Mouse (Mus musculus) layer of hippocampus, adult 11-12 months (tissue): ENCODE data around the gene Car7.
"Not testable (repeated sequence)": the region's sequence is repeated elsewhere in the genome, so short reads cannot be mapped to it uniquely, and the experiment has no call there.

Source experiments
- DNase-seq: peaks from one replicate; pipeline ENCODE4 v3.0.0; 2022; ENCODE audit warnings: low spot score

The Car7 gene

DNA sequence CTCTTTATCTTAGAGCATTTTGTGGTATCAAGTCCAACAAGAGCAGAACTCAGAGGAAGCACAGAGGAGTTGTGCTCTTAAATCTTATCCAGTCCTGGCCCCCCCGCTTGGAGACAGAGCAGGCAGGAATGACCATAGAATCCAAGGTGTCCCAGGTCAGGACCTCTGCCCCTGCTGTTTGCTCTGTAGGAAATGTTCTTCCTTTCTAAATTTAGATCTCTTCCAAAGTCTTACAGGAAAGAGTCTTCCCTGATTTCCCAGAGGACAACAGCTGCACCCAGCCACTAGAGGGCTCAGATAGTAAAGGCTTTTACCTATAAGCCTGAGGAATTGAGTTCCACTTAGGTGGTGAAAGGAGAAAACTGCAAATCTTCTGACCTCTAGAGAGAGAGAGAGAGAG is 35.1 kb downstream of the Car7 start:
- peak; percentile 30 for DNase-seq

DNA sequence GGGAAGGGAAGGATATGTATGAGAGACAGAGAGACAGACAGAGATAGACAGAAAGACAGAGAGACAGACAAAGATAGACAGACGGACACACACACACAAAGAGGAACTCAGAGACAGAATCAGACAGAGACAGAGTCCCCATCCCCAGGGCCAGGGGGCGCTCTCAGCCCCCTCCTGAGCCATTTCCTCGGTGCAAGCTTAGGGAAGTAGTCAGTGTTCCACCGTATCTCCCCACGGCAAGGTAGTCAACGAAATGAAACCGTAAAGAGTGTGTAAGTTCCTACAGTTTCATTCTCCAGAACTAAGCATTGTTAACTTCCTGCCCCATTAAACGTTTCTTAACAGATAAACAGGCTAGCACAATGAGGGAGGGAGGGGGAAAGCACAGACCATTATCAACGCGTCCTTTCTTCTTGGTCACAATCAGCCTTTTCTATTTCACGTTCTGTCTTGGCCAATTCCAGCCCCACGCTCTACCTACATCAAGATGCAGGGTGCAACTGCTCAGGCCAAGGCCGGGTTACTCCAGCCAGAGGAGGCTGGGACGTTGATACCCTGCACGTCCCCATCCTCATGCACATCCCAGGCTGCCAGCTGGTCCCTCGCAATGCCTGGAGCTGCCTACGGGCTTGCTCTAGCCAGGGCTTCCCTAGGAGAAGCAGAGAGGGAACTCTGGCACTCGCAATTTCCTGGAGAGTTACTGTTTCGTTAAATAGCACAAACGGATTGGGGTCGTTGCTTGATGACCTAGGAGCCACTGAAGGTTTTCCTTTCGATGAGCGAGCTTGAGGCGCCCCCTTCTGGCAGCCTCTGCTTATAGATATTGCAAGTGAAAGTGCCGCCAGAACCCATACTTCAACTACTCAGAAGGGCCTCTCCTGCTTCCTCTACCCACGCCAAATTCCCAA is 36.2 kb downstream of the Car7 start:
- peak; percentile 89 for DNase-seq

DNA sequence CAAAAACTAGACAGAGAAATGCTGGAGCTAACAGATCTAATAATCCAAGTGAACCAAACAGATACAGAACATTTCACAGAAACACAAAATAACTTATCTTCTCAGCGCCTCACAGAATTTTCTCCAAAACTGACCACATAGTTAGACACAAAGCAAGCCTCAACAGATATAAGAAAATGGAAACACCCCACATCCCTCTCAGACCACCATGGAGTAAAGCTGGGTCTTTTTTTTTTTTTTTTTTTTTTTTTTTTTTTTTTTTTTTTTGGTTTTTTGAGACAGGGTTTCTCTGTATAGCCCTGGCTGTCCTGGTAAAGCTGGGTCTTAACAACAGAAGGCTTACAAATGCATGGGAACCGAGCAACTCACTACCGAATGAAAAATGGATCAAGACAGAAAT is 42.3 kb downstream of the Car7 start:
- no peak for DNase-seq

DNA sequence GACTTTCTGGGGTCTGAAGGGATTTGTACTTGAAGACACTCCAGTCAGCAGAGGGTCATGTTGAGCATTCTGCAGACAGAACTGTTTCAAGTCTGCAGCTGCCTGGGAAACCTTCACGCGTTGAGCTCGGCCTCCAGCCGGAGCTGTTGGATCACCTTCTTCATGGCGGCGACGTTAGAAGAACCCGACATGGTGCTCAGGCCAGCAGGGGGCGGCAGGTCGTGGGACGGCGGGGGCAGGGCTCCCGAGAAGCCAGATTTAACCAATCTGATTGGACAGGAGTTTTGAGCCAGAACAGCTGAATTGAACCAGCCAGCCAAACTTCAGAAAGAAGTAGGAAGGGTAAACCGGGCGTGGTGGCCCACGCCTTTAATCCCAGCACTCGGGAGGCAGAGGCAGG is 43.1 kb downstream of the Car7 start:
- not testable (repeated sequence) for DNase-seq

DNA sequence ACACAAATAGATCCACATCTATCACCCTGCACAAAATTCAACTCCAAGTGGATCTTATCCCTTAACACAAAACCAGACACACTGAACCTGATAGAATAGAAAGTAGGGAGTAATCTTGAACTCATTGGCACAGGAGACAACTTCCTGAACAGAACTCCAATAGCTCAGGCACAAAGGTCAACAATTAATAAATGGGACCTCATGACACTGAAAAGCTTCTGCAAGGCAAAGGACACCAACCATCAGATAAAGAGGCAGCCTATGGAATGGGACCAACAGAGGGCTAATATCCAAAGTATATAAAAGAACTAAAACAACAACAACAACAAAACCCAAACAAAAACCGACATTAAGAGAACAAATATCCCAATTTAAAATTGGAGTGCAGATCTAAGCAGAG is 50.0 kb downstream of the Car7 start:
- DNase-seq, result no peak

DNA sequence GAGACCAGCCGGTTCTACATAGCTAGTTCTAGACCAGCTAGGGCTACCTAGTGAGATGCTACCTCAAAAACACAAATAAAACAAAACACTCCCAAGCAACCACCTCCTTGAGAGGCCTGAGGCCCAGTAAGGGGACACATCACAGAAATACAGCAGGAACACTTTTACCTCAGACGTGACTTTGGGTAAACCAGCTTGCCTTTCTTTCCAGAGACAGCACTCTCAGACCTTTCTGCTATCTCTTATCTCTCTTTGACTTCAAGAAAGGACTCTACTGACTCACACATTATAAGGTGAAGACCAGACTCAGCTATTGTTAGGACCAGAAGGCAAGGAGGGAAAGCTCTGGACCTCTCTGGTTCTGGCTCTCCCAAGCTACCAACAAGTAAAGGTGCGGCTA is 55.8 kb downstream of the Car7 start:
- no peak for DNase-seq

DNA sequence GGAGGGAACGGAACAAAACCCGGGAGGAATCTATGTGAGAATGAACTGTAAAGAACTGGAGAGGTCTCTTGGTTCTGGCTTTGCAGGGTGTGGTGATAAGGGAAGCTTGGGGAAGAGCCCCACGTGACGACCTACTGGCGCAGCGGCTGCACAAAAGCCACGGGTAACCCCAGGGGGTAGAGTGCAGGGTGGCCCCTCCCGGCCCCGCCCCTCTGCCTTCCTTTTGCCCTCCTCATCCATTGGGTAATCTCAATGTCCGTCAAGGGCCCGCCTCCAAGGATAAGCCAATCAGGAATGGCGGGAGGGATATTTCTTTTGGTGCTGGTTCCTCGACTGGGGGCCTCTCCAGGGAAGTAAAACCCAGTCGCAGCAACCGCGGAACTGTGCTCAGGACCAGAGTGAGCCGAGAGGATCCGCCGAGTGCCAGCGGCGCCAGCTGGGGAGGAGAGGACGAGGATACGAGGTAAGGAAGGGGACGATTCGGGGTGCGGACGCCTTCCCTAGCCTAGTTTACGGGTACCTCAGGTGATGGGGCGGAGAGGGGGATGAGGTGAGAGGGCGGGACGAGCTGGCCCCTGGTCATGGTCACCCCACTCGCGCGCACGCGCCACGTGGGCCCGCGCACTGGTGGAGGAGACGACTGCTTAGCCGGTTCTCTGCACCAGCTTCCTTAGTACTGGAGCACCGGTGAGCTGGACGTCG is 56.8 kb downstream of the Car7 start, which contains the start of gene Pdp2:
Gene Pdp2, plus strand, starts transcription at position 319 of the 702 bp plus-strand sequence.
- DNase-seq, result peak; percentile 95

DNA sequence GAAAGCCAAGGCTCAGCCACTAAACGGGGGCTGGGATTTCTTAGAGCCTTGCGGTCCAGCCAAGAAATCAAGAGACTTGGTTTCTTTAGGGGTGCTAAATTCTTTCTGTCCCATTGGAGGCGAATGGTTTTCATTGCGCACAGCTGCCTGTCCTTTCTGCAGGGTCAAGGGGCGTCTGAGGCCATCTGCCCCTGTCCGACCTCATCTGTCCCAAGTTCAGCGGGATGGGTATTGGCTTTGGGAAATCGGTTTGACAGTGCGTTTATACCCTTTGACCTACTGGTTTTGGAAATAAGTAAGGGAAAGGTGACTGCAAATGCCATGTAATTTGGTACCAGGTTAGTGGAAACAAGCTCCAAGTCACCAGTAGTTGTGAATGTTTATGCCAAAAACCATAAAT is 57.4 kb downstream of the Car7 start:
- DNase-seq, result no peak

DNA sequence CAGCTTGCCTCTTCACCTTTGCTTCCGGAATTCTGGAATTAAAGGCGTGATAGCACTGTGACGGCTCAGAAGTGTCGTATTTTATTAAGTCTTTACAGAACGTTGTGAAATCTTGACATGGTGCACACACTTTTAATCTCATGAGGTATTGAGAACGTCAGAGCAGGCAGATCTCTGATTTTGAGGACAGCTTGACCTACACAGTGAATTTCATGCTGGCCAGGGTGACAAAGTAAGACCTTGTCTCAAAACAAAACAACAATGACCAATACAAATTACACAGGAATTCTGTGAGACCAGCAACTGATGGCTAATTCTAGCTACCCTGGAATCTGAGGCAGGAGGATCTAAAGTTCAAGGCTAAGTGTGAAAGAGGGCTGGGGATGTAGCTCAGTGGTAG is 58.1 kb downstream of the Car7 start:
- DNase-seq, result no peak

DNA sequence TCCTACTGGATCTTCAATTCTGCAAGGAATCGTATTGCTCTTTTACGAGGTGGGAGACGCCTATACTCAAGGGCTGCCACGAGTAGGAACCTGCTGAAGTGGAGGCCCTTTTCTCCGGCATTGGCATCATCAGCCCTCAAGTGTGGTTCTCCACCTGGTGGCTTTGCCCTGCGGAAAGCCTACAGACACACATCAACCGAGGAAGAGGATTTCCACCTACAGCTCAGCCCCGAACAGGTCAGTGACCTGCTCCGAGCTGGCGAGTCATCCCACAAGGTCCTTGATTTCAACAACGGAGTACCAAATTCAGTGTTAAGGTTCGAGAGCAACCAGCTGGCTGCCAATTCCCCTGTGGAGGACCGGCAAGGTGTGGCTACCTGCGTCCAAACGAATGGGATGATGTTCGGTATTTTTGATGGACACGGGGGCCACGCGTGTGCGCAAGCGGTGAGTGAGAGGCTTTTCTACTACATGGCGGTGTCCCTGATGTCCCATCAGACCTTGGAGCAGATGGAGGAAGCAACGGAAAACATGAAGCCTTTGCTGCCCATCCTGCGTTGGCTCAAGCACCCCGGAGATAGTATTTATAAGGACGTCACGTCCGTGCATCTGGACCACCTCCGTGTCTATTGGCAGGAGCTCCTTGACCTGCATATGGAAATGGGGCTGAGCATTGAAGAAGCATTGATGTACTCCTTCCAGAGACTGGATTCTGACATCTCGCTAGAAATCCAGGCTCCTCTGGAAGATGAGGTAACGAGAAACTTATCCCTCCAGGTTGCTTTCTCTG is 59.2 kb downstream of the Car7 start:
- no peak for DNase-seq

DNA sequence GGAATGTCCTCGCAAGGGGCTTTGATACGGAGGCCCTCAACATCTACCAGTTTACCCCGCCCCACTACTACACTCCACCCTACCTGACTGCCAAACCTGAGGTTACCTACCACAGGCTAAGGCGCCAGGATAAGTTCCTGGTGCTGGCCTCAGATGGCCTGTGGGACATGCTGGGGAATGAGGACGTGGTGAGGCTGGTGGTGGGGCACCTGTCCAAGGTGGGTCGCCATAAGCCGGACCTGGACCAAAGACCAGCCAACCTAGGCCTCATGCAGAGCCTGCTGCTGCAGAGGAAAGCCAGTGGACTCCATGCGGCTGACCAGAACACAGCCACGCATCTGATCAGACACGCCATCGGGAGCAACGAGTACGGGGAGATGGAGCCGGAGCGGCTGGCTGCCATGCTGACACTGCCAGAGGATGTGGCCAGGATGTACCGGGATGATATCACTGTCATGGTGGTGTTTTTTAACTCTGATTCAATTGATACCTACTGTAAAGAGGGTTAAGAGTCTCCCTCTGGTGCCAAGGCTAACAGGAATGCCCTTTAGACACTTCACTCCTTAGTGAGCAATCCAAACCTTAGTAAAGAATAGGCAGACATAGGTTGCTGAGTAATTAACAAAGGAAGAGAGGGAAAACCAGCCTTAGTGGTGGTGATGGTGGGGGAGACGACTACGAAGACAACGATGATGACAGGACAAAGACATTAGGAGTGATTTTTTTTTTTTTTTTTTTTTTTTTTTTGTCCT is 60.3 kb downstream of the Car7 start:
- DNase-seq, result no peak

DNA sequence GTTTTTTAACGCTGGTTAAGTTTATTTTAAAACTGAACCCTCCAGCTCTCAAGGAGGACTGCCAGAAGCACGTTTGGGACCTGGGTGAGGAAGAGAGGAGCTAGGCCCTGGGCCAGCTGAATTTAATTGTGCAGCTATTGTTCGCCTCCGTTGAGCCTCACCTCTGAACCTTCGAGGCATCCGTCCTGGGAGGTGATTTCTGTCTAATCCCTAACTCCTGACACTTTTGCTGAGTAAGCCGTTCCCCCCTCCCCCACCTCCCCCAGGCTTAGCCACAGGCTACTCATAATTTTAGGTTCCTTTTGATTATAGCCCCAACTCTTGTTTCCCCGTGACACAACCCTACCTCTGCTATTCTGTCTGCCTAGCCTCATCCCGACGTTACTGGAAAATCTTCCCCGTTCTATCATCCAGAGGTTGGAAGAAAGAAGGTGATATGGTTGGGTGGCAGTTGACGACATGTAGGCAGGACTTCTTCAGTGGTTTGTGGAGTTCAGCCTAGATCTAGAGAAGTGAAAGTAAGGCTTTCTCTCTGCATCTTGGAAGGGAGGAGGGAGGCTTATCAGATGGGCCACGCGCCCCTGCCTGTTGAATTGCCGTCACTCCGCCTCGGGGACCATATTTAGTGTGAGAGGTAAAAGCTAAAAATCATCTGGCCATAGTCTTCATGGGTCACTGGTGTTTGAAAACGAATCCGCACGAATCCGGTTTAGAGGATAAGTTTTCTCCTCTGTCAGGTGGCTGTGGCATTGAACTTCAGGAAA is 61.5 kb downstream of the Car7 start:
- no peak for DNase-seq

DNA sequence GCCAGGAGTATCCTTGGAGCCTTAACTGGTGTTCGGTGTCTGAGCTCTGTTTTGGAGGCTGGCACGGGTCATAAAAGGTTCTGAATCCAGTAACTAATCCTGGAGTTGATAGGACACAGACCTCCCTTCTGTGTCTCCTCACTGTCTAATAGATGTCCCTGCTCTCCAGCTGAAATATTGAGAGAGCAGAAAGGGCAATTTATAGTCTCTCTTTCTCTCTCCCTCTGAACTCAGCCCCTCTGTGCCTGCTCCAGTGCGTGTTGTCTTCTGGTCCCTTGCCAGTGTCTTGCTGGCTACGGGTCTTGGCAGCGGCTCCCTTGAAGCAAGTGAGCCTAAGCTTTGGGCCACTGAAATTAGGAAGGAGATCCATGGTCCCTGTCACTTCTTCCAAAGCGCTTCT is 63.2 kb downstream of the Car7 start:
- DNase-seq, result no peak

DNA sequence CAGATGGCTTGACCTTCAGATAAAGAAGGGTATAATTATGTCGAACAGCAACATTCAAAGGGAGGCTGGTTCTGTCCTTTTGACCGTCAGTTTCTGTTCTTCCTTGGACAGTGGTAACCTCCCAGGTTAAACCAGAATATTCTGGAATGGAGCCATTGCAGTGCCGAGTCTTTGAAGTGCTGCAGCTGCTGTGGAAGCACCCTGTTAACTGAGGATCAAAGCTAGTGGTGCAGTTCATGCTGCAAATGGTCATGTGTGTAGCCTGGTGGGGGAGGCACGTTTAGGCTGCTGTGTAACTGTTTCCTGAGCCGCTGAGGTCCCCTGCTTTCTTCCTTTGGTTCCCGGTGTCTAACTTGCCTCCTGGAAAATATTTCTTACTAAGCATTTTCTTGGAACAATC is 64.0 kb downstream of the Car7 start:
- DNase-seq, result no peak
